ENCODE assay signal across 9 mouse cellular contexts in the genomic region with DNA sequence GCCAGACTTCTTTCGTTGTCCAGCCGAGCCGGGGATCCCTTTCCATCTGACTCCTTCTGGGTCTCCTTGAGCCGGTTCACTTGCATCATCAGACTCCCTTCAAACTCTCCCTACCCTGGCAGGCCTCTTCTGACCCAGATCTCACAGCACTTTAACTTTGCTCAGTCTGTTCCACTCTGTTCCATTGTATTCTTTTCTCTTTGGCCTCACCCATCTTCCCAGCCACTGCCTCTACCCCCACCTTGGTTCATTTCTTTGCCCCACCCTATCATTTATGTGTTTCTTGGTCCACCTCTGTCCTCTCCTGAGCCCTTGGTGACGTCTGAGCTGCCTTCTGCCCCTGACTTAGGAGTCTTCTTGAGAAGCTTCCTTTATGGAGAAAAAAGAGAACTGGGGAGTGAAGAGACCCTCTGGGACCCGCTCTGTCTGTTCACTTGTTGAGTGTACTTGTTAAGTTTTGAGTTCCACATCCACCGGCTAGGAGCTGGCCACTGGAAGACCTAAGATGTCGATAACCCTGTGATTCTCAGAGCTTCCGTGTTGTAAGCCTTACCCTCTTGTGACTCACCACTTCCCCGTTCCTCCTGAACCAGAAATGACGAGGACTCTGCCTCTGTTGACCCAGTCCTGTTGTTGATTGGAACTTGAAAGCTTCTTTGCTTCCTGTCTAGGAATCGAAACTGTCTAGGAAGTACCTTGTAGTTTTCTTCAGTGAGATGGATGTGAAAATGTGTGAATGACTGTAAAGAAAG. TPM values are rescaled to one million over a fixed set of nuclear protein-coding genes. Genes with fewer than 3 reads are reported as not detected.
DNase-seq lines count a peak whose midpoint lies in the region; ATAC-seq and TF ChIP-seq lines count a peak whose summit lies in the region.
"Had no signal": no experiment of that assay in that cellular context is flagged by ENCODE, and none has a peak within 500 bp of the region (broad histone marks: within the 10 kb centered on the region; RNA-seq: fewer than 3 reads in every experiment).

No protein-coding gene starts in this region.

- no peak for TF ChIP-seq CTCF in G1E (IDR thresholded peaks at IDR 0.05; ENCODE audit: low read depth, low read length)

- H3K4me3 ChIP-seq in G1E (ENCODE audit: low read depth, low read length), result peak overlapping the region; percentile 90
- H3K4me3 ChIP-seq in hindbrain, embryonic 13.5 days, result peak overlapping the region; percentile 89
- peak overlapping the region; percentile 95 for H3K4me3 ChIP-seq in liver, embryonic 12.5 days

- intact Hi-C loops in left cerebral cortex, postnatal 36 days (cut with DNase I), result loop anchor here (5.0 kb wide), 1 partner anchor 235 kb away; a partner anchor contains a TSS

- ATAC-seq in G1E (ENCODE audit: extremely low read depth, insufficient number of reproducible peaks, low FRiP score, poor library complexity, severe bottlenecking), result peak; percentile 70
- peak; percentile 13; the same call in 1 of the 2 replicates for ATAC-seq in hindbrain, embryonic 13.5 days (ENCODE audit: low FRiP score)
- peak; percentile 30 for ATAC-seq in liver, embryonic 12.5 days
- ATAC-seq in monocyte, adult 5-6 weeks (replicated peaks; ENCODE audit: insufficient number of reproducible peaks, low FRiP score, low TSS enrichment, poor library complexity, severe bottlenecking), result peak; percentile 83

- peak; percentile 93 for DNase-seq in 416B (ENCODE audit: low read depth)
- DNase-seq in G1E (ENCODE audit: low spot score), result peak; percentile 73
- DNase-seq in fibroblast of lung, adult 2 months (ENCODE audit: low read depth), result peak; percentile 61
- DNase-seq in layer of hippocampus, adult 8-10 months (ENCODE audit: low spot score in 2 of 2), result no peak
- DNase-seq in left cerebral cortex, postnatal 36 days (ENCODE audit: low spot score in 2 of 2), result no peak

- peak overlapping the region; percentile 95 for H3K4me2 ChIP-seq in hindbrain, embryonic 13.5 days
- peak overlapping the region; percentile 86 for H3K4me2 ChIP-seq in liver, embryonic 12.5 days

- H3K4me1 ChIP-seq in G1E (ENCODE audit: insufficient read depth, low read depth, low read length), result peaks cover 40% of the 10 kb centered on the region
- H3K4me1 ChIP-seq in hindbrain, embryonic 13.5 days (replicated peaks), result peaks cover 28% of the 10 kb centered on the region
- H3K4me1 ChIP-seq in liver, embryonic 12.5 days, result peaks cover 46% of the 10 kb centered on the region

- H3K9ac ChIP-seq in hindbrain, embryonic 13.5 days, result peak overlapping the region; percentile 97
- peak overlapping the region; percentile 97 for H3K9ac ChIP-seq in liver, embryonic 12.5 days

- WGBS in hindbrain, embryonic 13.5 days, result 16% methylated on average over 12 of the region's 12 CpGs
- WGBS in liver, embryonic 12.5 days (ENCODE audit: insufficient replicate concordance), result 2% methylated on average over 12 of the region's 12 CpGs

- H3K27me3 ChIP-seq in G1E (ENCODE audit: insufficient read depth, low read length), result no peaks in the 10 kb centered on the region; the same call in 1 of the 2 replicates
- no peaks in the 10 kb centered on the region for H3K27me3 ChIP-seq in hindbrain, embryonic 13.5 days
- H3K27me3 ChIP-seq in liver, embryonic 12.5 days (replicated peaks), result no peaks in the 10 kb centered on the region

- H3K36me3 ChIP-seq in G1E (replicated peaks), result peaks cover 38% of the 10 kb centered on the region
- H3K36me3 ChIP-seq in hindbrain, embryonic 13.5 days, result peaks cover 13% of the 10 kb centered on the region
- peaks cover 24% of the 10 kb centered on the region for H3K36me3 ChIP-seq in liver, embryonic 12.5 days

- H3K27ac ChIP-seq in hindbrain, embryonic 13.5 days, result peak overlapping the region; percentile 78
- peak overlapping the region; percentile 92 for H3K27ac ChIP-seq in liver, embryonic 12.5 days

- no peaks in the 10 kb centered on the region for H3K9me3 ChIP-seq in G1E (replicated peaks)
- no peaks in the 10 kb centered on the region for H3K9me3 ChIP-seq in hindbrain, embryonic 13.5 days
- no peaks in the 10 kb centered on the region for H3K9me3 ChIP-seq in liver, embryonic 12.5 days (replicated peaks)

RNA-seq across cellular contexts. Expression of a gene that starts 6.2 kb away (rescaled TPM):
- 57.9 and 66.2 TPM in 2 replicates for total RNA-seq in G1E (2014; fragmentation: Nextera tagmentation)
- 99.8 and 102 TPM in 2 replicates for total RNA-seq in G1E (2017)
- 110 and 144 TPM in 2 replicates for polyA plus RNA-seq in G1E (2012)
- 29.0 and 30.4 TPM in 2 replicates for polyA plus RNA-seq in hindbrain, embryonic 13.5 days (2015; fragmentation: Nextera tagmentation; extraction: Ambion mirVana)
- 17.6 and 18.2 TPM in 2 replicates for polyA plus RNA-seq in liver, embryonic 12.5 days (2016; fragmentation: Nextera tagmentation; extraction: Ambion mirVana)
- 201 to 228 TPM (median 225 TPM) in 3 replicates for total RNA-seq in monocyte, adult 5-6 weeks (2017)
- 100 to 1,000 TPM; 206 to 234 (median 209) TPM for total RNA-seq in layer of hippocampus, adult 8-10 months (2022)
- 100 to 1,000 TPM; 202 to 234 TPM for total RNA-seq in left cerebral cortex, postnatal 36 days (2021)

RNA-seq across cellular contexts. Expression of a gene that starts 44.4 kb away (rescaled TPM):
- total RNA-seq in G1E (2014; fragmentation: Nextera tagmentation) (not detected in 2 replicates), G1E (2017) (0.52 TPM in 1 of 2 replicates, not detected in the other)
- polyA plus RNA-seq in G1E (2012), result 1.5 and 1.7 TPM in 2 replicates
- polyA plus RNA-seq in hindbrain, embryonic 13.5 days (2015; fragmentation: Nextera tagmentation; extraction: Ambion mirVana), result 0.51 TPM in 1 of 2 replicates, not detected in the other
- polyA plus RNA-seq in liver, embryonic 12.5 days (2016; fragmentation: Nextera tagmentation; extraction: Ambion mirVana), result 0.45 TPM in 1 of 2 replicates, not detected in the other
- total RNA-seq in monocyte, adult 5-6 weeks (2017), result 2.0 TPM in 1 of 3 replicates, not detected in the others
- not detected for total RNA-seq in layer of hippocampus, adult 8-10 months (2022)
- total RNA-seq in left cerebral cortex, postnatal 36 days (2021), result not detected
- total RNA-seq: left cerebral cortex, postnatal 25 days had no signal

RNA-seq across cellular contexts. Expression of a gene that starts 44.6 kb away (rescaled TPM):
- total RNA-seq in G1E (2014; fragmentation: Nextera tagmentation) (5.4 and 7.4 TPM in 2 replicates), G1E (2017) (0.93 TPM in 2 replicates)
- 10.2 and 11.1 TPM in 2 replicates for polyA plus RNA-seq in G1E (2012)
- 1.9 and 2.3 TPM in 2 replicates for polyA plus RNA-seq in hindbrain, embryonic 13.5 days (2015; fragmentation: Nextera tagmentation; extraction: Ambion mirVana)
- 2.2 TPM in 2 replicates for polyA plus RNA-seq in liver, embryonic 12.5 days (2016; fragmentation: Nextera tagmentation; extraction: Ambion mirVana)
- 2.5 to 3.2 TPM (median 2.8 TPM) in 3 replicates for total RNA-seq in monocyte, adult 5-6 weeks (2017)
- 10 to 100 TPM in 1 of 4 experiments, 1 to 10 TPM in 3; 8.6 to 10.8 (median 9.3) TPM for total RNA-seq in layer of hippocampus, adult 8-10 months (2022)
- total RNA-seq in left cerebral cortex, postnatal 36 days (2021), result 10 to 100 TPM; 11.8 to 12.9 TPM

RNA-seq across cellular contexts. Expression of a gene that starts 54.2 kb away (rescaled TPM):
- total RNA-seq in G1E (2014; fragmentation: Nextera tagmentation) (20.7 and 22.6 TPM in 2 replicates), G1E (2017) (35.7 and 41.5 TPM in 2 replicates)
- polyA plus RNA-seq in G1E (2012), result 5.4 and 6.2 TPM in 2 replicates
- polyA plus RNA-seq in hindbrain, embryonic 13.5 days (2015; fragmentation: Nextera tagmentation; extraction: Ambion mirVana), result 14.2 and 16.8 TPM in 2 replicates
- polyA plus RNA-seq in liver, embryonic 12.5 days (2016; fragmentation: Nextera tagmentation; extraction: Ambion mirVana), result 24.5 and 26.1 TPM in 2 replicates
- total RNA-seq in monocyte, adult 5-6 weeks (2017), result 7.3 to 10.6 TPM (median 9.6 TPM) in 3 replicates
- 10 to 100 TPM; 11.3 to 12.6 (median 11.7) TPM for total RNA-seq in layer of hippocampus, adult 8-10 months (2022)
- 10 to 100 TPM; 12.4 to 13.9 TPM for total RNA-seq in left cerebral cortex, postnatal 36 days (2021)

Comparison
In these comparisons a context has a peak if more than half of its experiments do, and no peak if none do; other contexts are left out.
1. DNase-seq: peak in 416B (single experiment), G1E (single experiment) and fibroblast of lung, adult 2 months (single experiment); none in layer of hippocampus, adult 8-10 months (0 of 2) and left cerebral cortex, postnatal 36 days (0 of 2).
2. ATAC-seq: peak in every context shown above with its lines; median percentile 83 in monocyte, adult 5-6 weeks; 70 in G1E; 30 in liver, embryonic 12.5 days; 13 in hindbrain, embryonic 13.5 days.
3. Peak in every context shown above with its lines, with median percentiles within 50 percentile points of each other: H3K4me3 ChIP-seq.